23 mouse cellular contexts compared by ENCODE assay signal in the genomic region with DNA sequence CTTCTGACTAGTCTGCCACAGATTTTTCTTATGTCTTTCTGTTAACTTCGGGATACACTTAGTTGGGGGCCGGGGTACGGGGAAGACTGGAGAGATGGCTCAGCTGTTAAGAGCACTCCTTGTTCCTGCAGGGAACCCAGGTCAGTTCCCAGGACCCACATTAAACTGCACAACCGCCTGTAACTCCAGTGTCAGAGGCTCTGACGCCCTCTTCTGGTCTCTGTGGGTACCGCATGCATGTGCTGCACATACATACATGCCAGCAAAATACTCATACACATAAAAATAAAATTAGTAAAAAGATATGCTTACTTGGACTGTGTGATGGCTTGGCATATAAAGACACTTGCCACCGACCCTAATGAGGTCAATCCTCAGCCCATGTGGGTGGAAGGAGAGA. TPM values are rescaled to one million over a fixed set of nuclear protein-coding genes. Genes with fewer than 3 reads are reported as not detected.
DNase-seq lines count a peak whose midpoint lies in the region; ATAC-seq and TF ChIP-seq lines count a peak whose summit lies in the region.
"Had no signal": no experiment of that assay in that cellular context is flagged by ENCODE, and none has a peak within 500 bp of the region (broad histone marks: within the 10 kb centered on the region; RNA-seq: fewer than 3 reads in every experiment).

No protein-coding gene starts in this region.

- TF ChIP-seq CTCF in heart, adult 2 months (IDR thresholded peaks at IDR 0.05): 0 out of 2 replicates have a peak, but pooled peaks have one; percentile 12
- peak; percentile 28; the same call in 1 of the 2 replicates for TF ChIP-seq CTCF in liver, embryonic 14.5 days (IDR thresholded peaks at IDR 0.05; ENCODE audit: low read depth)

- WGBS in heart, adult 2 months: 82% methylated on average over 7 of the region's 7 CpGs
- WGBS in heart, embryonic 11.5 days (ENCODE audit: insufficient replicate concordance): 82% methylated on average over 7 of the region's 7 CpGs
- 69% methylated on average over 7 of the region's 7 CpGs for WGBS in liver, embryonic 14.5 days (ENCODE audit: insufficient replicate concordance)
- WGBS in liver, embryonic 11.5 days: 77% methylated on average over 7 of the region's 7 CpGs

- no peak for ATAC-seq in heart, embryonic 11.5 days (replicated peaks; ENCODE audit: insufficient number of reproducible peaks, low FRiP score, low TSS enrichment)
- ATAC-seq in liver, embryonic 14.5 days (ENCODE audit: insufficient read depth): no peak
- no peak for ATAC-seq in liver, embryonic 11.5 days (replicated peaks; ENCODE audit: low FRiP score)
- no peak for ATAC-seq in activated CD4-positive, CD25-positive, alpha-beta regulatory T cell, adult 4 months
- ATAC-seq: forebrain, embryonic 16.5 days; lung, postnatal 0 days had no signal

- no peak overlapping the region for H3K4me2 ChIP-seq in heart, embryonic 11.5 days
- H3K4me2 ChIP-seq in liver, embryonic 14.5 days (ENCODE audit: low read depth): no peak overlapping the region
- no peak overlapping the region for H3K4me2 ChIP-seq in liver, embryonic 11.5 days
- H3K4me2 ChIP-seq: heart, embryonic 12.5 days; liver, embryonic 13.5 days; midbrain, embryonic 12.5 days; stomach, embryonic 15.5 days had no signal

- no peaks in the 10 kb centered on the region for H3K79me2 ChIP-seq in heart, adult 2 months (replicated peaks; ENCODE audit: control insufficient read depth, insufficient read depth, low read length)

- H3K36me3 ChIP-seq in heart, adult 2 months (ENCODE audit: control insufficient read depth, insufficient read depth, low read length): no peaks in the 10 kb centered on the region
- H3K36me3 ChIP-seq in heart, embryonic 11.5 days (ENCODE audit: control insufficient read depth, insufficient read depth, low read length): no peaks in the 10 kb centered on the region
- no peaks in the 10 kb centered on the region for H3K36me3 ChIP-seq in liver, embryonic 14.5 days (replicated peaks; ENCODE audit: control insufficient read depth, insufficient read depth, low read depth)
- H3K36me3 ChIP-seq in liver, embryonic 11.5 days (ENCODE audit: control insufficient read depth, insufficient read depth, low read length): no peaks in the 10 kb centered on the region
- H3K36me3 ChIP-seq: embryonic facial prominence, embryonic 10.5 days; heart, embryonic 12.5 days; hindbrain, embryonic 10.5 days; limb, embryonic 10.5 days; liver, embryonic 13.5 days; midbrain, embryonic 12.5 days; stomach, embryonic 15.5 days had no signal

- no peaks in the 10 kb centered on the region for H3K27me3 ChIP-seq in heart, adult 2 months (ENCODE audit: control insufficient read depth, insufficient read depth, low read length)
- H3K27me3 ChIP-seq in heart, embryonic 11.5 days (ENCODE audit: control insufficient read depth, insufficient read depth, low read length): no peaks in the 10 kb centered on the region
- H3K27me3 ChIP-seq in liver, embryonic 14.5 days (ENCODE audit: control insufficient read depth, insufficient read depth, low read length): no peaks in the 10 kb centered on the region
- no peaks in the 10 kb centered on the region for H3K27me3 ChIP-seq in liver, embryonic 11.5 days (replicated peaks; ENCODE audit: control insufficient read depth, insufficient read depth, low read length)
- H3K27me3 ChIP-seq: heart, embryonic 12.5 days; liver, embryonic 13.5 days; midbrain, embryonic 12.5 days; stomach, embryonic 15.5 days had no signal

- H3K9me3 ChIP-seq in heart, embryonic 11.5 days (replicated peaks; ENCODE audit: control insufficient read depth, low read length): peaks cover 3% of the 10 kb centered on the region; the same call in 1 of the 2 replicates
- H3K9me3 ChIP-seq in liver, embryonic 14.5 days (ENCODE audit: control insufficient read depth, low read length): no peaks in the 10 kb centered on the region
- H3K9me3 ChIP-seq in liver, embryonic 11.5 days (ENCODE audit: control insufficient read depth, low read length): no peaks in the 10 kb centered on the region
- H3K9me3 ChIP-seq: limb, embryonic 10.5 days; liver, embryonic 13.5 days; midbrain, embryonic 12.5 days; stomach, embryonic 15.5 days had no signal

- no peak overlapping the region for H3K4me3 ChIP-seq in heart, adult 2 months
- no peak overlapping the region for H3K4me3 ChIP-seq in heart, embryonic 11.5 days (ENCODE audit: low read depth, low read length)
- H3K4me3 ChIP-seq in liver, embryonic 14.5 days (ENCODE audit: insufficient read depth in 1 of 2, low read depth in 2 of 2, low read length in 2 of 2): no peak overlapping the region
- H3K4me3 ChIP-seq in liver, embryonic 11.5 days (ENCODE audit: low read depth, low read length): no peak overlapping the region
- H3K4me3 ChIP-seq: embryonic facial prominence, embryonic 10.5 days; heart, embryonic 12.5 days; hindbrain, embryonic 10.5 days; limb, embryonic 10.5 days; liver, embryonic 13.5 days; midbrain, embryonic 12.5 days; stomach, embryonic 15.5 days had no signal

- DNase-seq in heart, adult 2 months: no peak
- DNase-seq in liver, embryonic 14.5 days (ENCODE audit: low read depth in 3 of 3, low spot score in 3 of 3): no peak
- no peak for DNase-seq in liver, embryonic 11.5 days (ENCODE audit: low spot score)
- DNase-seq in thymus, postnatal 4 days: peak; percentile 19
- DNase-seq in thymus, postnatal 10 days (ENCODE audit: low spot score in 2 of 2): no peak
- DNase-seq: adrenal gland, adult 8-10 months; cerebellum, adult 11-12 months; gastrocnemius, postnatal 10 days; heart, postnatal 10 days; kidney, adult 18-20 months; liver, embryonic 13.5 days; thymus, postnatal 14 days had no signal

- TF ChIP-seq POLR2A in heart, adult 2 months (IDR thresholded peaks at IDR 0.05; ENCODE audit: insufficient read depth, low read depth, low read length): no peak

- no peak overlapping the region for H3K9ac ChIP-seq in heart, adult 2 months (ENCODE audit: low read depth, low read length)
- H3K9ac ChIP-seq in heart, embryonic 11.5 days (ENCODE audit: low read depth, low read length): no peak overlapping the region
- no peak overlapping the region for H3K9ac ChIP-seq in liver, embryonic 14.5 days (replicated peaks)
- no peak overlapping the region for H3K9ac ChIP-seq in liver, embryonic 11.5 days (ENCODE audit: low read depth, low read length)
- H3K9ac ChIP-seq: heart, embryonic 12.5 days; liver, embryonic 13.5 days; midbrain, embryonic 12.5 days; stomach, embryonic 15.5 days had no signal

- TF ChIP-seq EP300 in heart, adult 2 months (IDR thresholded peaks at IDR 0.05; ENCODE audit: insufficient read depth, low read depth, low read length): no peak
- TF ChIP-seq EP300 in liver, embryonic 14.5 days (IDR thresholded peaks at IDR 0.05; ENCODE audit: low read depth): no peak

- H3K27ac ChIP-seq in heart, adult 2 months: no peak overlapping the region
- no peak overlapping the region for H3K27ac ChIP-seq in heart, embryonic 11.5 days (ENCODE audit: low read depth, low read length)
- no peak overlapping the region for H3K27ac ChIP-seq in liver, embryonic 14.5 days
- no peak overlapping the region for H3K27ac ChIP-seq in liver, embryonic 11.5 days (ENCODE audit: low read depth, low read length)
- H3K27ac ChIP-seq: embryonic facial prominence, embryonic 10.5 days; hindbrain, embryonic 10.5 days; limb, embryonic 10.5 days; liver, embryonic 13.5 days; macrophage; midbrain, embryonic 12.5 days; stomach, embryonic 15.5 days had no signal

- intact Hi-C loops in heart, adult 2 months (cut with DNase I): no loop called here

- no peaks in the 10 kb centered on the region for H3K4me1 ChIP-seq in heart, adult 2 months (ENCODE audit: control insufficient read depth, insufficient read depth, low read length)
- no peaks in the 10 kb centered on the region for H3K4me1 ChIP-seq in heart, embryonic 11.5 days (ENCODE audit: control insufficient read depth, insufficient read depth, low read length)
- no peaks in the 10 kb centered on the region for H3K4me1 ChIP-seq in liver, embryonic 14.5 days (replicated peaks; ENCODE audit: control insufficient read depth in 2 of 2, insufficient read depth in 2 of 2, low read length in 1 of 2)
- H3K4me1 ChIP-seq in liver, embryonic 11.5 days (replicated peaks; ENCODE audit: control insufficient read depth, insufficient read depth, low read length): no peaks in the 10 kb centered on the region
- H3K4me1 ChIP-seq: embryonic facial prominence, embryonic 10.5 days; heart, embryonic 12.5 days; hindbrain, embryonic 10.5 days; liver, embryonic 13.5 days; midbrain, embryonic 12.5 days; stomach, embryonic 15.5 days had no signal

RNA-seq across cellular contexts. Expression of gene Mtif3, which starts 33.2 kb away (rescaled TPM):
- total RNA-seq in heart, adult 2 months (2021): 10 to 100 TPM; 21.0 to 23.3 TPM
- 12.2 and 18.1 TPM in 2 replicates for polyA plus RNA-seq in heart, adult 2 months (2012; rRNA removed)
- polyA plus RNA-seq in heart, embryonic 11.5 days (2014; fragmentation: Nextera tagmentation; extraction: Ambion mirVana): 20.7 and 23.0 TPM in 2 replicates
- polyA plus RNA-seq in liver, embryonic 14.5 days (2012; rRNA removed): 3.7 and 6.1 TPM in 2 replicates
- polyA plus RNA-seq in liver, embryonic 14.5 days (2014; fragmentation: Nextera tagmentation; extraction: Ambion mirVana): 12.2 and 13.7 TPM in 2 replicates
- 23.2 and 25.0 TPM in 2 replicates for polyA plus RNA-seq in liver, embryonic 11.5 days (2014; fragmentation: Nextera tagmentation; extraction: Ambion mirVana)
- 10 to 100 TPM; 44.0 to 45.0 TPM for polyA plus RNA-seq in activated CD4-positive, CD25-positive, alpha-beta regulatory T cell, adult 4 months (2017; shearing (Covaris generic))

RNA-seq across cellular contexts. Expression of gene Gtf3a, which starts 48.4 kb away (rescaled TPM):
- total RNA-seq in heart, adult 2 months (2021): 10 to 100 TPM; 18.4 to 19.2 TPM
- 19.2 and 23.0 TPM in 2 replicates for polyA plus RNA-seq in heart, adult 2 months (2012; rRNA removed)
- polyA plus RNA-seq in heart, embryonic 11.5 days (2014; fragmentation: Nextera tagmentation; extraction: Ambion mirVana): 89.2 and 98.6 TPM in 2 replicates
- 20.9 and 31.3 TPM in 2 replicates for polyA plus RNA-seq in liver, embryonic 14.5 days (2012; rRNA removed)
- 37.7 and 41.4 TPM in 2 replicates for polyA plus RNA-seq in liver, embryonic 14.5 days (2014; fragmentation: Nextera tagmentation; extraction: Ambion mirVana)
- 152 and 158 TPM in 2 replicates for polyA plus RNA-seq in liver, embryonic 11.5 days (2014; fragmentation: Nextera tagmentation; extraction: Ambion mirVana)
- polyA plus RNA-seq in activated CD4-positive, CD25-positive, alpha-beta regulatory T cell, adult 4 months (2017; shearing (Covaris generic)): 10 to 100 TPM; 35.6 to 46.4 TPM
